Comparison of ENCODE assay signal across 14 mouse cellular contexts in the genomic region with DNA sequence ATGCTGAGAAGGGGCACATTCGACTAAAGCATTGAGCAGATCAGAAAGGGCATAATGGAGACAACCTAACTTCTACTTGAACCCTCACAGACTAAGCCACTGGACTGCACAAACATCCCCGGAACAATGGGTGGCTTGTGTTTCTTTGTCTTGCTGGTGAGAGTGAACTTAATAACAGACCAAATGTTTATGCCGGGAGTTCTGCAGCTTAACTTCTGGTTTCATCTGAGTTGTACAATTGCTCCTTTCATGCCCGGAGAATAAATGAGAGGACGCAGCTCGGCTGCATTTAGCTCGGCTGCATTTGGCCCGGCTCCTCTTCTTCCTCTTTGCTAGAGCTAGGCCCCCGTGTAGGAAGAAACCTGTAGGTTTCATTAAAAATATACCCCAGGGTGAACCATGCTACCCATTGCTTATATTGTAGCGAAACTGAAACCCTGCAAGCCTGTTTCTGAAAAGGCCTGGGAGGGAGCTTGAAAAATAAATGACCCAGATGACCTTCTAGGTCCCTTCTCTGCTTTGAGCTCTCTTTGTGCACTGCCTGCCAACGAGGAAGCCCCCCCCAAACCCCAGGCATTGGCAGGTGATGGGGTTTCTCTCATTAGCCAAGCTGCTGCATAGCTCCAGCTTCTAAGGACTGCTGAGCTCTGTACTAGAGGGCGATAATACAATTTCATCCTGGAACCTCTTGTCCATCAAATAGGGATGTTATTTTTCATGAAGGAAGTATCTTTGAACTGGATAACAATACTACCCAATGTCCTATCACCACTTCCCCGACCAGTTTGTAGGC. TPM values are rescaled to one million over a fixed set of nuclear protein-coding genes. Genes with fewer than 3 reads are reported as not detected.
DNase-seq lines count a peak whose midpoint lies in the region; ATAC-seq and TF ChIP-seq lines count a peak whose summit lies in the region.
"Had no signal": no experiment of that assay in that cellular context is flagged by ENCODE, and none has a peak within 500 bp of the region (broad histone marks: within the 10 kb centered on the region; RNA-seq: fewer than 3 reads in every experiment).

No protein-coding gene starts in this region.

- 34% methylated on average over 13 of the region's 13 CpGs for WGBS in forebrain, embryonic 13.5 days
- WGBS in midbrain, embryonic 15.5 days: 52% methylated on average over 13 of the region's 13 CpGs

- no peaks in the 10 kb centered on the region for H3K36me3 ChIP-seq in forebrain, embryonic 13.5 days (ENCODE audit: poor library complexity, severe bottlenecking)
- no peaks in the 10 kb centered on the region for H3K36me3 ChIP-seq in midbrain, embryonic 15.5 days (replicated peaks)

- H3K9me3 ChIP-seq in forebrain, embryonic 13.5 days (replicated peaks): no peaks in the 10 kb centered on the region
- no peaks in the 10 kb centered on the region for H3K9me3 ChIP-seq in midbrain, embryonic 15.5 days

- no peak for ATAC-seq in forebrain, embryonic 13.5 days
- peak; percentile 66 for ATAC-seq in midbrain, embryonic 15.5 days (replicated peaks)
- no peak for ATAC-seq in monocyte, adult 5-6 weeks (replicated peaks; ENCODE audit: insufficient number of reproducible peaks, low FRiP score, low TSS enrichment, poor library complexity, severe bottlenecking)
- no peak for ATAC-seq in CD4-positive, CD25-positive, alpha-beta regulatory T cell, adult 4 months
- ATAC-seq: intestine, embryonic 16.5 days had no signal

- peak; percentile 25 for DNase-seq in embryo, embryonic 10.5 days (ENCODE audit: low spot score)
- no peak for DNase-seq in embryo, embryonic 9.5 days (ENCODE audit: extremely low spot score)
- DNase-seq in layer of hippocampus, adult 2 months (ENCODE audit: low spot score in 2 of 2): no peak
- no peak for DNase-seq in layer of hippocampus, postnatal 25 days (ENCODE audit: extremely low spot score in 1 of 2, low spot score in 1 of 2)
- DNase-seq: cerebellum, postnatal 10 days; kidney, postnatal 36 days; lung, postnatal 36 days; right cerebral cortex, postnatal 25 days had no signal

- no peak overlapping the region for H3K4me3 ChIP-seq in layer of hippocampus, adult 2 months
- no peak overlapping the region for H3K4me3 ChIP-seq in forebrain, embryonic 13.5 days
- no peak overlapping the region for H3K4me3 ChIP-seq in midbrain, embryonic 15.5 days

- H3K27ac ChIP-seq in layer of hippocampus, adult 2 months: peak overlapping the region; percentile 48; the same call in 1 of the 2 replicates
- no peak overlapping the region for H3K27ac ChIP-seq in forebrain, embryonic 13.5 days
- H3K27ac ChIP-seq in midbrain, embryonic 15.5 days: peak overlapping the region; percentile 49; the same call in 1 of the 2 replicates

- no peak overlapping the region for H3K9ac ChIP-seq in forebrain, embryonic 13.5 days
- no peak overlapping the region for H3K9ac ChIP-seq in midbrain, embryonic 15.5 days

- no peak for TF ChIP-seq CTCF in layer of hippocampus, adult 2 months (conservative IDR thresholded peaks at IDR 0.05)

- peak overlapping the region; percentile 4; the same call in 1 of the 2 replicates for H3K4me2 ChIP-seq in forebrain, embryonic 13.5 days
- no peak overlapping the region for H3K4me2 ChIP-seq in midbrain, embryonic 15.5 days

- H3K27me3 ChIP-seq in forebrain, embryonic 13.5 days: no peaks in the 10 kb centered on the region
- no peaks in the 10 kb centered on the region for H3K27me3 ChIP-seq in midbrain, embryonic 15.5 days (replicated peaks)

- H3K4me1 ChIP-seq in forebrain, embryonic 13.5 days: peaks cover 10% of the 10 kb centered on the region
- peaks cover 8% of the 10 kb centered on the region; the same call in 1 of the 2 replicates for H3K4me1 ChIP-seq in midbrain, embryonic 15.5 days

RNA-seq across cellular contexts. Expression of a gene that starts 42.8 kb away (rescaled TPM):
- total RNA-seq in layer of hippocampus, adult 2 months (2021): 10 to 100 TPM; 87.7 to 88.2 TPM
- total RNA-seq in layer of hippocampus, postnatal 25 days (2021): 10 to 100 TPM; 65.0 to 70.5 TPM
- 2.0 and 2.7 TPM in 2 replicates for polyA plus RNA-seq in forebrain, embryonic 13.5 days (2015; fragmentation: Nextera tagmentation; extraction: Ambion mirVana)
- 7.2 and 7.6 TPM in 2 replicates for polyA plus RNA-seq in midbrain, embryonic 15.5 days (2015; fragmentation: Nextera tagmentation; extraction: Ambion mirVana)
- 1.7 TPM in 1 of 3 replicates, not detected in the others for total RNA-seq in monocyte, adult 5-6 weeks (2017)
- polyA plus RNA-seq in CD4-positive, CD25-positive, alpha-beta regulatory T cell, adult 4 months (2017; shearing (Covaris generic)): 1 to 10 TPM; 1.4 to 2.5 TPM
- total RNA-seq: neutrophil, adult 5-6 weeks had no signal

Comparison
In these comparisons a context has a peak if more than half of its experiments do, and no peak if none do; other contexts are left out.
1. RNA of a gene that starts 42.8 kb away (total RNA-seq): 87.7 to 88.2 TPM in layer of hippocampus, adult 2 months and 65.0 to 70.5 TPM in layer of hippocampus, postnatal 25 days; 1.7 TPM in monocyte, adult 5-6 weeks; every median in the first group is over 10 times any median in the second.